Mouse (Mus musculus): ENCODE measurements around the gene Gm28079. TPM values are rescaled to one million over a fixed set of nuclear protein-coding genes. Genes with fewer than 3 reads are reported as not detected.

The Gm28079 gene
- not detected for polyA plus RNA-seq (2017; shearing (Covaris generic))

GRCm38 (mm10) chrY:70014799-70015198, at the start of gene Gm28079:
Gene Gm28079 (minus strand): TSS chrY:70014899.

Data from activated CD4-positive, CD25-positive, alpha-beta regulatory T cell (primary cell).